Mouse (Mus musculus): ENCODE data around the gene Olfr996.
"Not testable (repeated sequence)": the region's sequence is repeated elsewhere in the genome, so short reads cannot be mapped to it uniquely, and the experiment has no call there.

Olfr996 gene

DNA sequence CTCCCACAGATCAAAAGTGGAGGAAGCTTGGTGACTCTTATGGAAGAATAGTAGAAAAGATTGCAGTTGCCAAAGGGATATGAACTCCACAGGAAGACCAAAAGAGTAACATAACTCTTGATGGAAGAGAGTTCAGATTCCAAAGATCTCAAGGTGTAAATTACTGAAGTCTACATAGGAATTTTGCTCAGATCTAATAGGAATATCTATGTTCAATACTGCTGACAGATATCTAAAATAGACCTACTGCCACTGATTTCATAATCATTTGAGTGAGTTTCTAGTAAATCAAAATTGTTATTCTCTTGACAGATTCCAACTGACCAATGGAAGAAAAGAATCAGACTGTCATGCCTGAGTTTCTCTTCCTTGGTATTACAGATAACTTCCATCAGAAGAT lies at the start of gene Olfr996:
Gene Olfr996, plus strand, starts transcription at position 301 of the 400 bp plus-strand sequence.
- DNase-seq (ENCODE audit: low spot score), result no peak

DNA sequence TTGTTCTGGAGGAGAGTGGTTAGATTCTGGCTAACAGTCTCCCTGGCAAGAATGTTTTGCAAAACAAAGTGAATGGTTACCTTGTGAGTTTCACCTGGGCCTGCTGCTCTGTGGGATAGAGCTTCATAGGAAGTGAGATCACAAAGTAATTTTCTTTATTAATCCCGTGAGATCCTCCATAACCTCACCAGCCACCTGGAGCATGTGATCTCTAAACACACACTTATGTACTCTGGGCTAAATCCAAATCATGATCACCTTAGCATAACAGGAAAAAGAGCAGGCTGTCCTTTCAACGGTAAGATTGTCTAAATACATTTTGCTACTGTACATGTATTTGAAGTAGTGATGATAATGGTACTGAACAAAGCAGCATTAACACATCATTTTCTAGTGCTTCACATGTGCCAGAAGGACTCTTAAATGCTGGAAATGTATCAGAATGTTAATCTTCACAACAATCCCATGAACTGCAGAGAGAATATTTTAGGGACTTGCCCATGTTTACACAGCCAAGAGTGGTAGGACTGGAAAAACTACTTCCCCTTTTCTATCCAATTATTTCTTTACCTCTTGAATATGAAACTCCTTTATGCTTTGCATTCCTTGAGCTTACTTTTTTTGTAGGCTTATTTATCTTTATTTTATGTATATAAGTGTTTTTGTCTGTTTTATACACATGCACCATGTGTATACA lies 46.8 kb upstream of the Olfr996 start:
- DNase-seq (ENCODE audit: low spot score), result peak; percentile 38

DNA sequence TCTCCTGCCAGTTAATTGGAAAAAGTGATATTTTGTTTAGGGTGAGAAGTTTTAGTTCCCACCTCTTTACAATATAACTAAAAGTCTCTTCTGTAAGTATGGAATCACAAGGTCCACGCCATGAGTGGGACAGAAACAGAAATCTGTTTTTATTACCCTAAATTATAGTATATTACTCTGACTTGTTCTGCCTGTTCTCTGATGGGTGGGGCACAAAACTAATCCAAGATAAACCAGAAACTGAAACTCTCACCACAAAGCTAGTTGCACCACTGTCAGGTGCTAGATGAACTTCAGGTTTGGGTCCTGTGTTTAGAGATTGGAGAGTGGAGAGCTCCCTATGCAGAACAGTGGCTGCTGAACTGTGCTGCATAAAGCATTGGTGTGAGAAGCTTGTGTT lies 45.1 kb upstream of the Olfr996 start:
- DNase-seq (ENCODE audit: low spot score), result no peak

GRCm38 (mm10) chr2:85554806-85555205 lies 24.2 kb upstream of the Olfr996 start:
- DNase-seq (ENCODE audit: low spot score), result no peak

GRCm38 (mm10) chr2:85560226-85560625 lies 18.8 kb upstream of the Olfr996 start:
- no peak for DNase-seq (ENCODE audit: low spot score)

DNA sequence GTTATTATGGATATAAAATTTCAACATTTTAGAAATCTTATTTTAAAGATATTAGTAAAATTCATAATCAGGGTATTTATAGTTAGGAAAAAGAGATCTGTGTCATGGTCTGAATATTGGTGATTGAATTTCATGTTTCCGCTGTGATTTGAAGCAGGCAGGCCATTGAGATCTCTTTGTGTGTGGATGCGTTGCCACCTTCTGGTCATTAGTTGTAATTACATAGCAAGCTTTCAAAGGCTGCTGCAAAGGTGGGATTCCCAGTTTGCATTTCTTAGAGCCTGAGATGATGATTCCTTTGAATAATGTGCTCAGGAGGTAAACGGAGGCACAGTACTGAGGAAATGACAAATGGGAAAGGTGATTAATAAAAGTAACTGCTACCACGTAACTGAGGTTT lies 17.8 kb upstream of the Olfr996 start:
- peak; percentile 47 for DNase-seq (ENCODE audit: low spot score)

- DNase-seq (ENCODE audit: low spot score), result not testable (repeated sequence)
Measured at GRCm38 (mm10) chr2:85588648-85589047, 9.6 kb downstream of the Olfr996 start, which contains the start of gene Olfr998. TSS of gene Olfr998 (plus strand) at chr2:85588948.

DNA sequence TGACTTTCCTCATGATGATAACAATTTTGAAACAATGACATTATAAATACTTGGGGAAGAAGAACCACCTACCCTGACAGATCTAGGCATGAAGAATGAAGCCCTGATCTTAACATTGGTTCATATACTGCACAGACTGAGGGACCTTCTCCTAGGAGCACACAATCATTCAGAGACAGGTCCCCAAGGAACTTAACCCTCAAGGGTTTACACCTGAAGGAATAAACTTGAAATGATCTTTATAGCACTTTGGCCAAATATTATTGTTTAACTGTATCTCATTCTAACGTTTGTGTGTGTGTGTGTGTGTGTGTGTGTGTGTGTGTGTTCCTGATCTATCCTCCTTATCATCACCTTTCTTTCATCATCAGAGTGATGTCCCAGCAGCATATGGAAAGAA lies 32.8 kb downstream of the Olfr996 start, which contains the start of gene Olfr1000:
Gene Olfr1000, minus strand, starts transcription at position 101 of the 400 bp plus-strand sequence.
- no peak for DNase-seq (ENCODE audit: low spot score)
